Mouse (Mus musculus) stomach, postnatal 0 days (tissue): ENCODE data around the gene Eefsec.

Experiments
- CTCF ChIP-seq: IDR thresholded peaks from 2 replicates; pipeline ENCODE4 v1.5.1; 2016; ENCODE audit warnings: antibody characterized with exemption, low read depth, mild to moderate bottlenecking, moderate library complexity
- EP300 ChIP-seq: optimal IDR thresholded peaks from 2 replicates; pipeline ENCODE3; 2016; ENCODE audit warnings: antibody characterized with exemption

GRCm38 (mm10) chr6:88315295-88315694, 131.0 kb downstream of the Eefsec start:
- no peak for TF ChIP-seq CTCF
- no peak for TF ChIP-seq EP300
